Mouse (Mus musculus) lung, adult 2 months (tissue): ENCODE results near the gene Tmem254b.
"Not testable (repeated sequence)": the region's sequence is repeated elsewhere in the genome, so short reads cannot be mapped to it uniquely, and the experiment has no call there.

Experiments used
- CTCF ChIP-seq: fragments of 200-500 bp; IDR thresholded peaks from 2 replicates; pipeline ENCODE4 v1.5.1; 2011; ENCODE audit warnings: mild to moderate bottlenecking, low read length, control low read depth; ENCODE audit not compliant: insufficient read depth
- POLR2A ChIP-seq: fragments of 200-500 bp; IDR thresholded peaks from 2 replicates; pipeline ENCODE4 v1.6.1; 2011; ENCODE audit warnings: low read depth, mild to moderate bottlenecking, control low read depth, low read length, borderline replicate concordance; ENCODE audit errors: extremely low read depth

DNA sequence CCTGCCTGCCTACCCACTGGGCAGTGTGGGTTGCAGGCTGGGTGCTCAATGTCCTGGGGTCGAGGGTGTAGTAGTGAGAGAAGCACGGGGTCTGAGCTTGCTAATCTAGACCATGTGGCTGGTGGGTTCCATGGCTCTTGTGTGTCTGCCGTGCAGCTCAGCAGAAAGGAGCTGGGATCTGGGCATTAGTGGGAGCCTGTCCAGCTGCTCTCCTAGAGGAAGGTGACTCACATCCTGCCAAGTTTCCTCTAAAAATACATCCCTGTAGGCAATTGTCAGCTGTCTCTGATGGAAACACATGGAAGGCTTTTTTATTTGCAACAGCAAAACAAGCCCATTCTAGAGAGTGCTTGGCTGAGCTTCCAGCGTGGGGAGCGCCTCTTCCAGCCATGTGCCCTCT is 44.4 kb downstream of the Tmem254b start:
- not testable (repeated sequence) for TF ChIP-seq CTCF, POLR2A
